Mouse (Mus musculus) bone marrow macrophage, adult 2 months (primary cell): ENCODE data around the gene Fbxo30.

Experiments used
- CTCF ChIP-seq: IDR thresholded peaks from 2 replicates; pipeline ENCODE4 v1.5.1; 2012; ENCODE audit warnings: low read depth, mild to moderate bottlenecking, low read length, moderate library complexity
- POLR2A ChIP-seq: IDR thresholded peaks from 2 replicates; pipeline ENCODE4 v1.6.1; 2012; ENCODE audit warnings: mild to moderate bottlenecking, low read depth, low read length, borderline replicate concordance

- TF ChIP-seq CTCF (no peak), POLR2A (no peak)
These were observed 24.9 kb downstream of the Fbxo30 start for GRCm38 (mm10) chr10:11306054-11306367.
